Mouse (Mus musculus) lung, adult 10 weeks (tissue): ENCODE results near the gene Rhox4f. TPM values are rescaled to one million over a fixed set of nuclear protein-coding genes. Genes with fewer than 3 reads are reported as not detected.

Experiments
- polyA plus RNA-seq: library from polyadenylated mRNA; stranded (reverse); fragments of 350-450 nt; fragmentation: Illumina TruSeq; extraction: RNeasy Lipid Tissue Mini Kit (QIAGEN cat#74804); gene quantifications from one replicate; pipeline ENCODE4 v1.2.3, GENCODE M21; 2014; ENCODE audit warnings: low read depth, low replicate concordance; ENCODE audit not compliant: insufficient read depth

Gene Rhox4f
- not detected for polyA plus RNA-seq

GRCm38 (mm10) chrX:37607604-37608003, at the start of gene Rhox4f:
TSS of gene Rhox4f (minus strand) at chrX:37607704.

GRCm38 (mm10) chrX:37651227-37651626, 43.7 kb upstream of the Rhox4f start, which contains the start of gene Rhox4g:
TSS of gene Rhox4g (minus strand) at chrX:37651327.

GRCm38 (mm10) chrX:37643370-37643769, 35.9 kb upstream of the Rhox4f start, which contains the start of gene Rhox2g:
TSS of gene Rhox2g (minus strand) at chrX:37643470.

GRCm38 (mm10) chrX:37628512-37628911, 21.0 kb upstream of the Rhox4f start, which contains the start of gene Rhox3g:
TSS of gene Rhox3g (minus strand) at chrX:37628612.

GRCm38 (mm10) chrX:37580692-37581091, 26.8 kb downstream of the Rhox4f start, which contains the start of gene Rhox3f:
TSS of gene Rhox3f (plus strand) at chrX:37580992.

GRCm38 (mm10) chrX:37571105-37571504, 36.4 kb downstream of the Rhox4f start, which contains the start of gene Rhox2f:
TSS of gene Rhox2f (plus strand) at chrX:37571405.

GRCm38 (mm10) chrX:37557112-37557511, 50.4 kb downstream of the Rhox4f start, which contains the start of gene Rhox4e:
TSS of gene Rhox4e (plus strand) at chrX:37557412.

Other genes with a start within 250 kb of the Rhox4f start
- not detected for gene Rhox3a2, start 227.7 kb downstream of the Rhox4f start, polyA plus RNA-seq
- gene Rhox4a2, start 216.9 kb downstream of the Rhox4f start, polyA plus RNA-seq = not detected
- gene Rhox2b, start 195.6 kb downstream of the Rhox4f start, polyA plus RNA-seq = not detected
- not detected for gene Rhox4b, start 175.2 kb downstream of the Rhox4f start, polyA plus RNA-seq
- gene Rhox2c, start 154.0 kb downstream of the Rhox4f start, polyA plus RNA-seq = not detected
- not detected for gene Rhox3c, start 149.1 kb downstream of the Rhox4f start, polyA plus RNA-seq
- not detected for gene Rhox4c, start 127.4 kb downstream of the Rhox4f start, polyA plus RNA-seq
- not detected for gene Rhox2d, start 114.3 kb downstream of the Rhox4f start, polyA plus RNA-seq
- gene Rhox4d, start 93.3 kb downstream of the Rhox4f start, polyA plus RNA-seq = not detected
- not detected for gene Rhox2e, start 77.3 kb downstream of the Rhox4f start, polyA plus RNA-seq
- gene Rhox3e, start 65.7 kb downstream of the Rhox4f start, polyA plus RNA-seq = not detected
- gene Rhox4e, start 50.3 kb downstream of the Rhox4f start, polyA plus RNA-seq = not detected
- gene Rhox2f, start 36.3 kb downstream of the Rhox4f start, polyA plus RNA-seq = not detected
- gene Rhox3f, start 26.7 kb downstream of the Rhox4f start, polyA plus RNA-seq = not detected
- gene Rhox3g, start 20.9 kb upstream of the Rhox4f start, polyA plus RNA-seq = not detected
- gene Rhox2g, start 35.8 kb upstream of the Rhox4f start, polyA plus RNA-seq = not detected
- gene Rhox4g, start 43.6 kb upstream of the Rhox4f start, polyA plus RNA-seq = not detected
- not detected for gene Rhox3h, start 61.1 kb upstream of the Rhox4f start, polyA plus RNA-seq
- not detected for gene Rhox2h, start 65.6 kb upstream of the Rhox4f start, polyA plus RNA-seq
- gene Rhox5, start 197.1 kb upstream of the Rhox4f start, polyA plus RNA-seq = 0.45 TPM
- not detected for gene Rhox6, start 219.2 kb upstream of the Rhox4f start, polyA plus RNA-seq
- gene Rhox7a, start 224.0 kb upstream of the Rhox4f start, polyA plus RNA-seq = not detected